Mouse (Mus musculus): ENCODE results near the gene Lgals3bp.

- TF ChIP-seq CTCF (IDR thresholded peaks at IDR 0.05; ENCODE audit: low read depth), result no peak
- TF ChIP-seq EP300 (IDR thresholded peaks at IDR 0.05; ENCODE audit: low read depth), result no peak
These were observed 23.2 kb downstream of the Lgals3bp start for GRCm38 (mm10) chr11:118378656-118379055.

Measured in liver, embryonic 14.5 days (tissue).